Mouse (Mus musculus) midbrain, postnatal 0 days (tissue): ENCODE results near the gene Dnajb11. TPM values are rescaled to one million over a fixed set of nuclear protein-coding genes. Genes with fewer than 3 reads are reported as not detected.

Experiments used
- ATAC-seq: fragments of 200-750 bp; cut with Nextera tagmentation; 2 replicates; pipeline ENCODE4 v1.8.0; 2017; ENCODE audit warnings: moderate number of reproducible peaks, mild to moderate bottlenecking, moderate TSS enrichment, moderate library complexity; ENCODE audit not compliant: low FRiP score
- DNase-seq: peaks from one replicate; pipeline ENCODE4 v3.0.0-alpha.2; 2015; ENCODE audit warnings: low spot score
- H3K27ac ChIP-seq: fragments of 300-500 bp; sonication (generic); 2 replicates; pipeline ENCODE4 v1.5.1; 2014; ENCODE audit warnings: low read depth, mild to moderate bottlenecking, low read length, mixed read lengths
- H3K27me3 ChIP-seq: fragments of 300-500 bp; sonication (generic); 2 replicates; pipeline ENCODE4 v1.6.1; 2014; ENCODE audit warnings: low read length, control low read depth, mixed read lengths; ENCODE audit not compliant: insufficient read depth
- H3K36me3 ChIP-seq: fragments of 300-500 bp; sonication (generic); 2 replicates; pipeline ENCODE4 v1.6.1; 2014; ENCODE audit warnings: low read length, control low read depth, mixed read lengths; ENCODE audit not compliant: insufficient read depth
- H3K4me1 ChIP-seq: fragments of 300-500 bp; sonication (generic); 2 replicates; pipeline ENCODE4 v1.6.1; 2014; ENCODE audit warnings: mild to moderate bottlenecking, control low read depth, antibody characterized with exemption, low read length, mixed read lengths; ENCODE audit not compliant: insufficient read depth
- H3K4me2 ChIP-seq: fragments of 300-500 bp; sonication (generic); 2 replicates; pipeline ENCODE4 v1.6.1; 2014; ENCODE audit warnings: low read depth, mild to moderate bottlenecking, low read length, mixed read lengths; ENCODE audit not compliant: poor library complexity, severe bottlenecking
- H3K4me3 ChIP-seq: fragments of 300-500 bp; sonication (generic); 2 replicates; pipeline ENCODE4 v1.5.1; 2014; ENCODE audit warnings: low read depth, mild to moderate bottlenecking, low read length, moderate library complexity
- H3K9ac ChIP-seq: fragments of 300-500 bp; sonication (generic); replicated peaks from 2 replicates; pipeline ENCODE4 v1.6.1; 2014; ENCODE audit warnings: mild to moderate bottlenecking, low read length, moderate library complexity, mixed read lengths; ENCODE audit not compliant: poor library complexity, severe bottlenecking
- H3K9me3 ChIP-seq: fragments of 300-500 bp; sonication (generic); 2 replicates; pipeline ENCODE4 v1.6.1; 2016; ENCODE audit warnings: low read length, control low read depth
- CTCF ChIP-seq: IDR thresholded peaks from 2 replicates; pipeline ENCODE4 v1.5.1; 2016; ENCODE audit warnings: antibody characterized with exemption, mild to moderate bottlenecking
- WGBS: fragments of 180-500 bp; shearing (Covaris S2); extraction: QIAGEN DNeasy Blood & Tissue Kit; methylation state at CpG from one replicate; pipeline ENCODE4 v1.1.7; 2014; 5-methylcytosine and 5-hydroxymethylcytosine counted together
- polyA plus RNA-seq: library from polyadenylated mRNA; unstranded; fragments of >200 nt; fragmentation: Nextera tagmentation; extraction: Ambion mirVana; gene quantifications from 2 replicates; pipeline ENCODE4 v1.2.1, GENCODE M21; 2015
- total RNA-seq: library from RNA; depleted of rRNA; stranded (reverse); fragments of >200 nt; gene quantifications from 2 replicates; pipeline ENCODE4 v1.2.3, GENCODE M21; 2014; rRNA removed

The Dnajb11 gene
- total and polyA plus RNA-seq, 2 experiments from 2014 or later = 58.7 to 89.9 TPM

GRCm38 (mm10) chr16:22922433-22922832 lies 64.8 kb downstream of the Dnajb11 start:
- H3K4me1 ChIP-seq = no peaks in the 10 kb centered on the region
- no peak overlapping the region for H3K4me2 ChIP-seq
- H3K9ac ChIP-seq = no peak overlapping the region
- WGBS = 77% methylated on average over 4 of the region's 4 CpGs
- no peak overlapping the region for H3K4me3 ChIP-seq
- no peaks in the 10 kb centered on the region for H3K9me3 ChIP-seq
- no peaks in the 10 kb centered on the region for H3K36me3 ChIP-seq
- no peak for TF ChIP-seq CTCF
- ATAC-seq (no peak), DNase-seq (no peak)
- H3K27ac ChIP-seq = no peak overlapping the region
- no peaks in the 10 kb centered on the region for H3K27me3 ChIP-seq

Other genes with a start within 250 kb of the Dnajb11 start
- gene Dgkg, start 200.6 kb upstream of the Dnajb11 start, total RNA-seq = 6.2 and 8.2 TPM in 2 replicates
- 5.4 and 5.5 TPM in 2 replicates for gene Dgkg, start 200.6 kb upstream of the Dnajb11 start, polyA plus RNA-seq
- not detected in 2 replicates for gene Crygs, start 46.3 kb upstream of the Dnajb11 start, total RNA-seq
- 0.45 TPM in 1 of 2 replicates, not detected in the other for gene Crygs, start 46.3 kb upstream of the Dnajb11 start, polyA plus RNA-seq
- gene Tbccd1, start 176 bp upstream of the Dnajb11 start, total RNA-seq = 16.2 and 19.1 TPM in 2 replicates
- gene Tbccd1, start 176 bp upstream of the Dnajb11 start, polyA plus RNA-seq = 14.5 and 15.9 TPM in 2 replicates
- 0.14 TPM in 1 of 2 replicates, not detected in the other for gene Ahsg, start 33.4 kb downstream of the Dnajb11 start, total RNA-seq
- 0.36 TPM in 1 of 2 replicates, not detected in the other for gene Ahsg, start 33.4 kb downstream of the Dnajb11 start, polyA plus RNA-seq
- gene Fetub, start 60.5 kb downstream of the Dnajb11 start, total RNA-seq = not detected in 2 replicates
- 0.33 TPM in 1 of 2 replicates, not detected in the other for gene Fetub, start 60.5 kb downstream of the Dnajb11 start, polyA plus RNA-seq
- not detected in 2 replicates for gene Hrg, start 93.2 kb downstream of the Dnajb11 start, total RNA-seq
- gene Hrg, start 93.2 kb downstream of the Dnajb11 start, polyA plus RNA-seq = not detected in 2 replicates
- not detected in 2 replicates for gene Kng2, start 171.6 kb downstream of the Dnajb11 start, total RNA-seq
- not detected in 2 replicates for gene Kng2, start 171.6 kb downstream of the Dnajb11 start, polyA plus RNA-seq
- not detected in 2 replicates for gene Kng1, start 200.0 kb downstream of the Dnajb11 start, total RNA-seq
- not detected in 2 replicates for gene Kng1, start 200.0 kb downstream of the Dnajb11 start, polyA plus RNA-seq
- 647 and 778 TPM in 2 replicates for gene Eif4a2, start 249.6 kb downstream of the Dnajb11 start, total RNA-seq
- gene Eif4a2, start 249.6 kb downstream of the Dnajb11 start, polyA plus RNA-seq = 291 and 295 TPM in 2 replicates